Mouse (Mus musculus): Measurements from ENCODE around the gene Eif4h. TPM values are rescaled to one million over a fixed set of nuclear protein-coding genes. Genes with fewer than 3 reads are reported as not detected.
A peak's percentile ranks its signal among the peaks of the same experiment; 100 is the strongest.

Gene Eif4h
- polyA plus RNA-seq, 1 experiment from 2014 or later, result 401 TPM

DNA sequence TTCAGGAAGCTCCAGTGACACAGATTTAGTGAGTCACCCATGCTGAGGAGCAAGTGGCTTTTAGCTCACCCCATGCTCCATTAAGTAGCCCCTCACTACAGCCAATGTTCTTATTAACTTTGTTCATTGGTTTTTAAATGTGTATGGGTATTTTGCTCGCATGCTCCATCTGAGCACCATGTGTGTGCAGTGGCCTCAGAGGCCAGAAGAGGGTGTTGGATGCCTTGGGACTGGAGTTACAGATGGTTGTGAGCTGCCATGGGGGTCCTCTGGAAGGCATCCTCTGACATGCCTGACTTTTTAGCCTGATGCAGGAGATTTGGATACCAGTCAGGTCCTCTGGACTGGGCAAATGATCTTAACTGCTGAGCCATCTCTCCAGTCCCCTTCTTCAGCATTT, 4.8 kb upstream of the Eif4h start:
- H3K4me2 ChIP-seq, result no peak overlapping the region
- H3K27ac ChIP-seq (ENCODE audit: low read depth, low read length), result no peak overlapping the region
- H3K36me3 ChIP-seq (ENCODE audit: control insufficient read depth, insufficient read depth, low read length), result no peaks in the 10 kb centered on the region
- no peaks in the 10 kb centered on the region for H3K27me3 ChIP-seq (replicated peaks; ENCODE audit: control insufficient read depth, insufficient read depth, low read length)
- peaks cover 3% of the 10 kb centered on the region; the same call in 1 of the 2 replicates for H3K4me1 ChIP-seq (replicated peaks; ENCODE audit: control insufficient read depth, insufficient read depth, low read length)
- WGBS, result 81% methylated on average over 1 of the region's 1 CpGs
- no peak overlapping the region for H3K9ac ChIP-seq (ENCODE audit: low read depth, low read length)
- H3K9me3 ChIP-seq (ENCODE audit: control insufficient read depth, low read length), result no peaks in the 10 kb centered on the region
- DNase-seq (ENCODE audit: low spot score) (no peak), ATAC-seq (replicated peaks; ENCODE audit: low FRiP score) (no peak)
- H3K4me3 ChIP-seq (ENCODE audit: low read depth, low read length), result no peak overlapping the region

DNA sequence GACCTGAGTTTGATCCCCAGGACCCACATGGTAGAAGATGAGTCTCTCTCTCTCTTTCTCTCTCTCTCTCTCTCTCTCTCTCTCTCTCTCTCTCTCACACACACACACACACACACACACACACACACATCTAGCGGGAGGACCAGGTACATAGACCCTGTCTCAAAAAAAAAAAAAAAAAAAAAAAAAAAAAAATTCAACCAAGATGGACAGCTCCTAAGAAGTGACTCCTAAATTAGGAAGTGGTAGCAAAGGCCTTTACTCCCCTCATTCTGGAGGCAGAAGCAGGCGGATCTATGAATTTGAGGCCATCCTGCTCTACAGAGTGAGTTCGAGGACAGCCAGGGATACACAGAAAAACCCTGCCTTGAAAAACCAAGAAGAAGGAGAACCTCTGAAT, 1.1 kb upstream of the Eif4h start:
- Histone ChIP-seq H3K27ac (ENCODE audit: low read depth, low read length) (no peak overlapping the region), H3K27me3 (replicated peaks; ENCODE audit: control insufficient read depth, insufficient read depth, low read length) (no peaks in the 10 kb centered on the region), H3K4me3 (ENCODE audit: low read depth, low read length) (no peak overlapping the region), H3K9me3 (ENCODE audit: control insufficient read depth, low read length) (no peaks in the 10 kb centered on the region), H3K36me3 (ENCODE audit: control insufficient read depth, insufficient read depth, low read length) (peaks cover 6% of the 10 kb centered on the region), H3K9ac (ENCODE audit: low read depth, low read length) (no peak overlapping the region), H3K4me2 (no peak overlapping the region), H3K4me1 (replicated peaks; ENCODE audit: control insufficient read depth, insufficient read depth, low read length) (peaks cover 12% of the 10 kb centered on the region)
- 87% methylated on average over 3 of the region's 3 CpGs for WGBS
- DNase-seq (ENCODE audit: low spot score) (no peak), ATAC-seq (replicated peaks; ENCODE audit: low FRiP score) (no peak)

DNA sequence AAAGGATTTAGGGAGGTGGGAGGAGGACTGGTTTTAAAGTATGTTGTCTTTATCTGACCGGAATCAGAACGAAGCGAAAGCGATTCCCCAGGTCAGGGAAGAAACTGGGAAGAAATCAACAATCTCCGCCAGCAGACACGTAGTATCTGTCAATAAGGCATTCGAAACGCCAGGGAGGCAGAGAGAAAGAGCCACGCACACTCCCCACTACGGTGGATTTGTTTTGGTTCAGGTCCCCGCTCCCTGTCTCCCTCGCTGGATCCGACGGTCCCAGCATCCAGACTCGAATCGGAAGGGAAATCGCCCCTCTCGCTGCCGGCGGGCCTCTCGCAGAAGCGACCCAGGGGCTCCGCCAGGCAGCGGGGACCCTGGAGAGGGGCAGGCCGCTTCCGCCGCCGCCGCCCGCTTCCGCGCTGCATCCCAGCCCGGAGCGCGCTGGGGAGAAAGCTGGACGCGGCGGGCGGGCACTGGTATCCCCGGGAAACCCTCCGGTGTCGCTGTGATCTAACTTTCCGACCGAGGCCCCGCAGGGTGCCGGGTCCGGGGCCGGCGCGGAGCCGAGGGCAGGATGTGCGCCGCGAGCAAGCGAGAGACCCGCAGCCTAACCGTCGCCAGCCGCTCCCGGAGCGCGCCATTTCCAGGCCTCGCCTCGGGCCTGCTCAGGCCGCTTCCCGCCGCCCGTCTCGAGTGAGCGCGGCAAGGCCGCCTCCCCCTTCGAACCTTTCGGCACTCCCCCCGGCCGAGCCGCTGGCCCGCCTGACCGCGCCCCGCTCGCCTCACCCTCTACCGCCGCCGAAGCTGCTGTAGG, 625 bp downstream of the Eif4h start:
- Histone ChIP-seq H3K9me3 (ENCODE audit: control insufficient read depth, low read length) (no peaks in the 10 kb centered on the region), H3K27me3 (replicated peaks; ENCODE audit: control insufficient read depth, insufficient read depth, low read length) (no peaks in the 10 kb centered on the region), H3K27ac (ENCODE audit: low read depth, low read length) (peak overlapping the region; percentile 88), H3K9ac (ENCODE audit: low read depth, low read length) (peak overlapping the region; percentile 99), H3K36me3 (ENCODE audit: control insufficient read depth, insufficient read depth, low read length) (peaks cover 11% of the 10 kb centered on the region), H3K4me3 (ENCODE audit: low read depth, low read length) (peak overlapping the region; percentile 93), H3K4me1 (replicated peaks; ENCODE audit: control insufficient read depth, insufficient read depth, low read length) (peaks cover 12% of the 10 kb centered on the region), H3K4me2 (peak overlapping the region; percentile 85)
- ATAC-seq (replicated peaks; ENCODE audit: low FRiP score) (peak; percentile 69), DNase-seq (ENCODE audit: low spot score) (no peak)
- 1% methylated on average over 85 of the region's 85 CpGs for WGBS

DNA sequence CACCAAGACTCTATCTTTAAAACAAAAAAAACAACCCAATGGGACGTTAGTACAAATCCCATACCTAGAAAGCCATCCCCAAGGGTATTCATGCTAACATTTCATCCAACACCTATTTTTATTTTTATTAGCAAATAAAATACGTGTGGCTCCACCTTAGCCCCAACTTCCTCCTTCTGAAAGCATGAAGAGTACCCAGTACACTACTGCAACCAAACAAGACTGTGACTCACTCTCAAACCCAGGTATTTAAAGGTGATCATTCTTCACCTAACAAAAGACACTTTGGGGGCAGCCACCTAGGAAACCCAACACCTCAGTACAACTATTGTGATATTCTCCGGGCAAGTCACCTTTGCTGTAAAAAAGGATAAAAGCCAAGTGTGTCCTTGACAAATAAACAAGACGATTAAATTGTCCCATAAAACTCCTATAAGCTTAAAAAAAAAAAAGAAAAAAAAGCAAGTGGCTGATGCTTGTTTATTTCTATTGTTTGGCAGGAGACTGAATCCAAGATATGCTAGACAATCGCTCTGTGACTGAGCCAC, 1.4 kb downstream of the Eif4h start:
- DNase-seq (ENCODE audit: low spot score) (no peak), ATAC-seq (replicated peaks; ENCODE audit: low FRiP score) (no peak)
- 23% methylated on average over 5 of the region's 5 CpGs for WGBS
- Histone ChIP-seq H3K9ac (ENCODE audit: low read depth, low read length) (peak overlapping the region; percentile 99), H3K9me3 (ENCODE audit: control insufficient read depth, low read length) (no peaks in the 10 kb centered on the region), H3K27me3 (replicated peaks; ENCODE audit: control insufficient read depth, insufficient read depth, low read length) (no peaks in the 10 kb centered on the region), H3K27ac (ENCODE audit: low read depth, low read length) (peak overlapping the region; percentile 88; the same call in 1 of the 2 replicates), H3K36me3 (ENCODE audit: control insufficient read depth, insufficient read depth, low read length) (peaks cover 18% of the 10 kb centered on the region), H3K4me1 (replicated peaks; ENCODE audit: control insufficient read depth, insufficient read depth, low read length) (peaks cover 12% of the 10 kb centered on the region), H3K4me2 (peak overlapping the region; percentile 85), H3K4me3 (ENCODE audit: low read depth, low read length) (peak overlapping the region; percentile 93)

DNA sequence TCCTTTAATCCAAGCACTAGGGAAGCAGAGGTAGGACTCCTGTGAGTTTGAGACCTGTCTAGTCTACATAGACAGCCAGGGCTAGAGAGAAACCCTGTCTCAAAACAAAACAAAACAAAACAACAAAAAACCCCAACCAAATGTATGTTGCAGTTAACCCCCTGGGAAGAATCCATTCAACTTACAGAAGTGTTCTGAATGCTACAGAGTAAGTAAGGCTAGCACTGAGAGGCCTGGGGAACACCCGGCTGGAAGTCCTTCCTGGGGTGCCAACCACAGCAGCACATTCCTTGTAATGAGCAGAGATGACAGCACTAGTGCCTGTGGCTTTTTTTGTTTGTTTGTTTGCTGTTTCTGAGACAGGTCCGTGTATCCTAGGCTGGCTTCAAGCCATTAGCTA, 6.4 kb downstream of the Eif4h start:
- Histone ChIP-seq H3K36me3 (ENCODE audit: control insufficient read depth, insufficient read depth, low read length) (peaks cover 35% of the 10 kb centered on the region), H3K9me3 (ENCODE audit: control insufficient read depth, low read length) (no peaks in the 10 kb centered on the region), H3K4me3 (ENCODE audit: low read depth, low read length) (no peak overlapping the region), H3K4me1 (replicated peaks; ENCODE audit: control insufficient read depth, insufficient read depth, low read length) (peaks cover 8% of the 10 kb centered on the region), H3K4me2 (no peak overlapping the region), H3K27me3 (replicated peaks; ENCODE audit: control insufficient read depth, insufficient read depth, low read length) (no peaks in the 10 kb centered on the region), H3K9ac (ENCODE audit: low read depth, low read length) (no peak overlapping the region), H3K27ac (ENCODE audit: low read depth, low read length) (no peak overlapping the region)
- ATAC-seq (replicated peaks; ENCODE audit: low FRiP score), result no peak
- WGBS, result 72% methylated on average over 2 of the region's 2 CpGs
- DNase-seq (ENCODE audit: low spot score), result no peak

DNA sequence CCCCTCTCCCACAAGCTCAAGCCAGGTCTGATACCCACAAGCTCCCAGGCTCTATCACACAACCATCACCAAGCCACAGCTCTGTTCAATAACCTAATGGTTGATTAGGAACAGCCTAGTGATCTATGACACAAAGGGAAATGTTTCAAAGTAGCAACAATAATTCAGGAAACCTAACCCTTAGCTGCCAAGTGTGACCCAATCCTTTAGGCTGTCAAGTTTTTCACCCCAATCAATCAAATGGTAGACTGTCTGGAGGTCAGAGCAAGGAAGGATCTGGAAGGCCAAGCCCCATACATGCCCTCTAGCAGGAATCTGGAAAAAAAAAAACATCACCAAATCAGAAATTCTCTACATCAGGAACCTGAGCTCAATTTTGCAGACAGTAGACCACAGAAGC, 8.5 kb downstream of the Eif4h start:
- H3K4me1 ChIP-seq (replicated peaks; ENCODE audit: control insufficient read depth, insufficient read depth, low read length), result no peaks in the 10 kb centered on the region
- no peak overlapping the region for H3K4me2 ChIP-seq
- H3K27ac ChIP-seq (ENCODE audit: low read depth, low read length), result no peak overlapping the region
- DNase-seq (ENCODE audit: low spot score) (no peak), ATAC-seq (replicated peaks; ENCODE audit: low FRiP score) (no peak)
- no peaks in the 10 kb centered on the region for H3K27me3 ChIP-seq (replicated peaks; ENCODE audit: control insufficient read depth, insufficient read depth, low read length)
- H3K9me3 ChIP-seq (ENCODE audit: control insufficient read depth, low read length), result no peaks in the 10 kb centered on the region
- H3K9ac ChIP-seq (ENCODE audit: low read depth, low read length), result no peak overlapping the region
- no peak overlapping the region for H3K4me3 ChIP-seq (ENCODE audit: low read depth, low read length)
- peaks cover 49% of the 10 kb centered on the region for H3K36me3 ChIP-seq (ENCODE audit: control insufficient read depth, insufficient read depth, low read length)

DNA sequence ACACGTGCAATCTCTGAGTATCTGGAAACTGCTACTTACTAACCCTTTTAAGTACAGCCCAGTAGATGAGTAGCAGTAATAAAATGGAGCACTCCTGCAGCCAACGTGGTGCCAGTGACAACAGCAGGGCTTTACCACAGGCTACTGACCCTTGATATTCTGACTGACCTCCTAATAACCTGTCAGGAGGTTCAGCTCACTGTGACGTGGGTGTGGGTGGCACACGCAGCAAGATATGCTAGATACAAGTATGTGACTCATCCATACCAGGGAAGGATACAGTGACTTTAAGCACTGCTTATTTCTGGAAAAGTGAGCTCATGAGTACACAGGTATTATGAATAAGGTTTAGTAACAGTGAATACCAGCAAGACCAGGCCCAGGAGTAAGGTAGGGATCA, 9.8 kb downstream of the Eif4h start:
- ATAC-seq (replicated peaks; ENCODE audit: low FRiP score) (no peak), DNase-seq (ENCODE audit: low spot score) (no peak)
- no peak overlapping the region for H3K27ac ChIP-seq (ENCODE audit: low read depth, low read length)
- H3K4me2 ChIP-seq, result no peak overlapping the region
- H3K36me3 ChIP-seq (ENCODE audit: control insufficient read depth, insufficient read depth, low read length), result peaks cover 55% of the 10 kb centered on the region
- H3K4me3 ChIP-seq (ENCODE audit: low read depth, low read length), result no peak overlapping the region
- H3K4me1 ChIP-seq (replicated peaks; ENCODE audit: control insufficient read depth, insufficient read depth, low read length), result no peaks in the 10 kb centered on the region
- H3K9me3 ChIP-seq (ENCODE audit: control insufficient read depth, low read length), result no peaks in the 10 kb centered on the region
- WGBS, result 64% methylated on average over 4 of the region's 4 CpGs
- no peak overlapping the region for H3K9ac ChIP-seq (ENCODE audit: low read depth, low read length)
- H3K27me3 ChIP-seq (replicated peaks; ENCODE audit: control insufficient read depth, insufficient read depth, low read length), result no peaks in the 10 kb centered on the region

DNA sequence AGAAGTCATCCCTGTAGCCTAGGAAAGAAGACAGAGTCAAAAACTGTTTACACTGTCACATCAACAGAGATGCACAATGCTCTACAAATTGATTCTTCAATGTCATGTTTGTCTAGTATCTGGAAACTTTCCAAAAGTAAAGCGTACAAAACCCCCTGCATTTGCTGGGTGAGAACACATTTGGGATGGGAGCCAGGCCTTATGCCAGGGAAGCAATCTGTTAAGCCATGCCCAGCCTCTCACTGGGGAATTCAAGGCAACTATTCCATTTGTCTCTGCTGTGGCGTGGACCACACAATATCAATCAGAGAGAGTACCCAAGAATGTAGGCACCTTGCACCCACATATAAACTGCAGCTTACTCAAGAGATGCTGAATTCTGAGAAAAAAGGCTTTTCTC, 17.2 kb downstream of the Eif4h start:
- DNase-seq (ENCODE audit: low spot score) (no peak), ATAC-seq (replicated peaks; ENCODE audit: low FRiP score) (no peak)
- no peaks in the 10 kb centered on the region for H3K9me3 ChIP-seq (ENCODE audit: control insufficient read depth, low read length)
- H3K4me1 ChIP-seq (replicated peaks; ENCODE audit: control insufficient read depth, insufficient read depth, low read length), result no peaks in the 10 kb centered on the region
- H3K4me2 ChIP-seq, result no peak overlapping the region
- H3K36me3 ChIP-seq (ENCODE audit: control insufficient read depth, insufficient read depth, low read length), result peaks cover 76% of the 10 kb centered on the region
- H3K27ac ChIP-seq (ENCODE audit: low read depth, low read length), result no peak overlapping the region
- no peak overlapping the region for H3K4me3 ChIP-seq (ENCODE audit: low read depth, low read length)
- H3K27me3 ChIP-seq (replicated peaks; ENCODE audit: control insufficient read depth, insufficient read depth, low read length), result no peaks in the 10 kb centered on the region
- H3K9ac ChIP-seq (ENCODE audit: low read depth, low read length), result no peak overlapping the region
- 86% methylated on average over 2 of the region's 2 CpGs for WGBS

DNA sequence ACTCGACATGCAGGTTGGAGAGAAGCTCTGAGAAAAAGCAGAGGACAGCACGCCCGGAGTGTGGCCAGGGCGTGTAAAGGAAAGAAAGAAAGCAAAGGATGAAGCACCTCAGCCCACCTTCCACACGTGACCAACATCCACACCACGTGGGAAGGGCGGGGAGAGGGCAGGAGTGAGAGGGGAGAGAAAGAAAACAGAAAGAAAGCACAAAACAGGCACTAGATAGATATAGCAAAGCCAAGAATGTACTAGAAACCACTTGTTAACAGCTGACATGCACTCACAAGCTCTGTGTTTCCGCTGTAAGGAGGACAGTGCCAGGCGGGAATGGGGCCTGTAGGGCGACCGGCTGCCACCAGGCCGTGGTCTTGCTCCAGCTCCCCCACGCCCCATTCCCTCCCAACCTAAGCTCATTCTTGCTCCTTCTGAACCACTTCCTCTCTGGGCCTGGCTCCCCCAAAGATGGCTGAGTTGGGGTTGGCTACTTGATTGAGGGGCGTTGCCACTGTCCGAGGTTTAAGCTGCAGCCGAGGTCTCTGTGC, 18.1 kb downstream of the Eif4h start:
- H3K4me3 ChIP-seq (ENCODE audit: low read depth, low read length), result no peak overlapping the region
- H3K4me1 ChIP-seq (replicated peaks; ENCODE audit: control insufficient read depth, insufficient read depth, low read length), result no peaks in the 10 kb centered on the region
- H3K27me3 ChIP-seq (replicated peaks; ENCODE audit: control insufficient read depth, insufficient read depth, low read length), result no peaks in the 10 kb centered on the region
- H3K27ac ChIP-seq (ENCODE audit: low read depth, low read length), result no peak overlapping the region
- peaks cover 67% of the 10 kb centered on the region for H3K36me3 ChIP-seq (ENCODE audit: control insufficient read depth, insufficient read depth, low read length)
- no peak for DNase-seq (ENCODE audit: low spot score)
- H3K9ac ChIP-seq (ENCODE audit: low read depth, low read length), result no peak overlapping the region
- ATAC-seq (replicated peaks; ENCODE audit: low FRiP score), result no peak
- no peak overlapping the region for H3K4me2 ChIP-seq
- WGBS, result 86% methylated on average over 16 of the region's 16 CpGs
- H3K9me3 ChIP-seq (ENCODE audit: control insufficient read depth, low read length), result no peaks in the 10 kb centered on the region
